Mouse (Mus musculus) neural tube, embryonic 12.5 days (tissue): ENCODE measurements at regions not wholly inside any gene's neighbourhood (a gene's known extent, or its start where the extent isn't known, plus 50 kb on each side); places are given as distances from the start of the nearest gene placed in this dataset.

Source experiments
- ATAC-seq: fragments of 200-750 bp; cut with Nextera tagmentation; 2 replicates; pipeline ENCODE4 v1.8.0; 2017; ENCODE audit warnings: low read depth, mild to moderate bottlenecking, moderate TSS enrichment, moderate library complexity; ENCODE audit not compliant: low FRiP score
- H3K27ac ChIP-seq: fragments of 300-500 bp; sonication (generic); 2 replicates; pipeline ENCODE4 v1.5.1; 2016
- H3K27me3 ChIP-seq: fragments of 300-500 bp; sonication (generic); replicated peaks from 2 replicates; pipeline ENCODE4 v1.6.1; 2016; ENCODE audit warnings: mild to moderate bottlenecking
- H3K36me3 ChIP-seq: fragments of 300-500 bp; sonication (generic); 2 replicates; pipeline ENCODE4 v1.6.1; 2016; ENCODE audit warnings: mild to moderate bottlenecking
- H3K4me1 ChIP-seq: fragments of 300-500 bp; sonication (generic); 2 replicates; pipeline ENCODE4 v1.6.1; 2016
- H3K4me2 ChIP-seq: fragments of 300-500 bp; sonication (generic); replicated peaks from 2 replicates; pipeline ENCODE4 v1.6.1; 2016; ENCODE audit warnings: mild to moderate bottlenecking
- H3K4me3 ChIP-seq: fragments of 300-500 bp; sonication (generic); 2 replicates; pipeline ENCODE4 v1.5.1; 2016
- H3K9ac ChIP-seq: fragments of 300-500 bp; sonication (generic); 2 replicates; pipeline ENCODE4 v1.6.1; 2016; ENCODE audit warnings: mild to moderate bottlenecking
- H3K9me3 ChIP-seq: fragments of 300-500 bp; sonication (generic); 2 replicates; pipeline ENCODE4 v1.6.1; 2016; ENCODE audit warnings: mild to moderate bottlenecking
- WGBS: fragments of 180-500 bp; shearing (Covaris S2); methylation state at CpG from one replicate; pipeline ENCODE4 v1.1.7; 2016; 5-methylcytosine and 5-hydroxymethylcytosine counted together

DNA sequence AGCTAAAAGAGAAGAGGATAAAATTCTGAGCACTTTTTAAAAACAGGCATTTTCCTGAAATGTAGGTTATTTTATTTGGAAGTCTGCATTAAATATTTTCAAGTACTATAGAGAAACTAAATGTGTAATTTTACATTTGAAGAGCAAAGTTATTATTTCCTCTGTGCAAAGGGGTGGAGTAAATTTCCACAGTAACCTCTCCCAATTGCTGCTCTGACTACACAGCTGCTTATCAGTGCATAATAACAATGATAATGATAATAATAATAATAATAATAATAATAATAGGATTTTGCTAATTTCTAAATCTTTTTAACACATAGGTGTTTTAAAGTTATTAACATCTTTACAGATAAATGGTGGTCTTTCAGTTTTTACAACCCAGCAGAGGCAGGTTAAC is 258.5 kb downstream of the Gm10295 start:
- Histone ChIP-seq H3K4me1 (no peaks in the 10 kb centered on the region), H3K4me2 (no peak overlapping the region), H3K9me3 (no peaks in the 10 kb centered on the region), H3K9ac (no peak overlapping the region), H3K27ac (no peak overlapping the region), H3K4me3 (no peak overlapping the region), H3K27me3 (no peaks in the 10 kb centered on the region), H3K36me3 (no peaks in the 10 kb centered on the region)
- no peak for ATAC-seq

DNA sequence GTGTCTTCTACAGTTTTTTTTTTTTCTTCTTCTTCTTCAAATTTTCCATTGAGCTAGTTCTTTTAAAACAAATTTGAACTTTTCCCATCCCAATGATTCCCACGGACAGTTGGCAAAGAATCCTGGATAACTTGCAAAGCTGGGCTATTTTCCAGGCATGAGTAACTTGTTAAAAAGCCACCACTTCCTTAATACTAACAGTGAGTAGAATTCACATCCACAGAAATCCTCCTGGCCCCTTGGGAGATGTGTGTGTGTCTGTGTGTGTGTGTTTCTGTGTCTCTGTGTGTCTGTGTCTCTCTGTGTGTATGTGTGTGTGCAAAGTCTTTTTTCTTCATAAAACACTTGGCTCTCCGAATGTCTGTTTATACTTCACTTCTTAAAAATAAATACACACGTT is 259.0 kb downstream of the Gm10295 start:
- ATAC-seq: no peak
- Histone ChIP-seq H3K4me3 (no peak overlapping the region), H3K9me3 (no peaks in the 10 kb centered on the region), H3K4me2 (no peak overlapping the region), H3K36me3 (no peaks in the 10 kb centered on the region), H3K27ac (no peak overlapping the region), H3K9ac (no peak overlapping the region), H3K27me3 (no peaks in the 10 kb centered on the region), H3K4me1 (no peaks in the 10 kb centered on the region)
- WGBS: 79% methylated on average over 3 of the region's 3 CpGs

DNA sequence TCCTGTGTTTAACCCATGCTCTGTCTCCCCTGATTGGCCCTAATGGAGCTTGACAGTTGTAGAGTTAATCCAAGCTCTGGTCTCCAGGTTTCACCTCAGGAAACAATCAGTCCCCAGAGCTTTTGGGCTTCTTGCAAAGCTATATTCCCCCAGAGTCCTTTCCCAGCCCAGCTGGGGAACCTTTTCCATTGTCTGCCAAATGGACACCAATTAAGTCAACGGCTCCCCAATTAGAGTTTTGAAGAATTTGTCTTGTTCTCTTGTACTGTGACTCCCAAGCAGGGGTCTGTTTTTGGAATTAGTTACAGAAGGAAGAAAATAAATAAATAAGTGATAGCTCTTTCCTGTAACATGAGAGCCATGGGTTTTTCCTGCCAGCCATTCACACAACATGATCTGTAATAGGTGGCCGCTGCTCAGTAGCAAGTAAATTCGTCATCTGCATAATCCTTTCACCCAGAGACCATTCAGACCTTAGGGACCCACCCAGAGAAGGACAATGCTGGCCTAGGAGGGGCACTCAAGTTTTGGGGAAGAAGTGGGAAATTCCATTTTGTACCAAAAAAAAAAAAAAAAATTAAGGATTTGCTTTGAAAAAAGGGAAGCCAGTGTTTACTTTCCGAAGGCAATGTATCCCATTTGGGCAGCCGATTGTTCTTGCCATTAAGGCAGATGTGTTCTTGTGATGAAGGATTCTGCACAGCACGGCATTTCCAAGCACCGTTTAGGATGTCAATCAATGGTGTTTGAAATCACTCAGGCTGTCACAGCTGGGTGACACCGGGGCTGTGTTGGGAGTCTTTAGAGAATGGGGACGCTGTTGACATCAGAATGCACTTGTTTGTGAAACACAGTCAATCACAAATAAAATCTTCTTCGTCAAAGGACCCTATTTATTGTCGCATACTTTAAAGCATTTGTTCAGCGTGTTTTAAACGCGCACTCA is 286.6 kb downstream of the Gm10295 start:
- H3K9me3 ChIP-seq: no peaks in the 10 kb centered on the region
- no peak overlapping the region for H3K9ac ChIP-seq
- no peak overlapping the region for H3K27ac ChIP-seq
- H3K4me3 ChIP-seq: no peak overlapping the region
- no peaks in the 10 kb centered on the region for H3K27me3 ChIP-seq
- H3K4me1 ChIP-seq: peaks cover 6% of the 10 kb centered on the region
- ATAC-seq: no peak
- no peaks in the 10 kb centered on the region for H3K36me3 ChIP-seq
- WGBS: 20% methylated on average over 14 of the region's 14 CpGs
- H3K4me2 ChIP-seq: no peak overlapping the region

DNA sequence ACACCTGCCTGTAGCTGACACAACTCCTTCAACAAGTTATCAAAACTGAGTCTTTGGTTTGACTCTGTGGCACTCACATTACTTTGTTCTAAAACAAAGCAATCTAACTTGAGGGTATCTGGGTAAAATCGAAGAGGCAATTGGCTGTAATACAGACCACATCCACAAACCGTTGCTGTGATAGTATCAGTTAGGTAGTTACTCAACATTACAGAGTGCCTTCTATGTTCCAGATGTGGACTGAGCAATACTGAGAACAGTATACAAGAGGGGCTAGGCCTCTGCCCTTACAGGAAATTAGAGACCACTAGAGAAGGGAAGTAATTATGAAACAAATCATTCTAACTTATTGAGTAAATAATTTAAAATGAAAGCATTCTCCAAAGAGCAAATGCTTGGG is 300.5 kb downstream of the Gm10295 start:
- no peaks in the 10 kb centered on the region for H3K36me3 ChIP-seq
- H3K4me3 ChIP-seq: no peak overlapping the region
- ATAC-seq: no peak
- no peaks in the 10 kb centered on the region for H3K9me3 ChIP-seq
- H3K27ac ChIP-seq: no peak overlapping the region
- no peak overlapping the region for H3K9ac ChIP-seq
- no peaks in the 10 kb centered on the region for H3K27me3 ChIP-seq
- no peak overlapping the region for H3K4me2 ChIP-seq
- WGBS: 89% methylated on average over 2 of the region's 2 CpGs
- H3K4me1 ChIP-seq: no peaks in the 10 kb centered on the region

DNA sequence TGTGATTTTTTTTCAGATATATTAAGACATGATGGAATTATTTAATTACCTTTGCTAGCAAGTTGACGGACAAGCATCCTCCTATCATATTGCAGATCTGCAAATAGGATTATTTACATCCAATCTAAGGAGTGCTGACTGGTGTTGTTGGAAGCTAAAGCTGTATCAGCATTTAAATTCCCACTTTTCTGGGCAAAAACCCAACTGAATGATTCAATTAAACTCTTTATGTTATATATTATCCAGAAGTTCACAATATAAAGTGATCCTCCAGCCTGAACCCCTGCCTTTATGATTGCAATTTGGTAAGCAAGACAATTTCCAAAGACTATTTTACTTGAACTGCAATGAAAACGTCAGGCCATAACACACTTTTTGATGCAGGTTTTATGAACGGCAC is 304.1 kb downstream of the Gm10295 start:
- Histone ChIP-seq H3K4me1 (no peaks in the 10 kb centered on the region), H3K4me3 (no peak overlapping the region), H3K27me3 (no peaks in the 10 kb centered on the region), H3K4me2 (no peak overlapping the region), H3K9me3 (no peaks in the 10 kb centered on the region), H3K27ac (no peak overlapping the region), H3K36me3 (no peaks in the 10 kb centered on the region), H3K9ac (no peak overlapping the region)
- WGBS: 63% methylated on average over 3 of the region's 3 CpGs
- no peak for ATAC-seq

DNA sequence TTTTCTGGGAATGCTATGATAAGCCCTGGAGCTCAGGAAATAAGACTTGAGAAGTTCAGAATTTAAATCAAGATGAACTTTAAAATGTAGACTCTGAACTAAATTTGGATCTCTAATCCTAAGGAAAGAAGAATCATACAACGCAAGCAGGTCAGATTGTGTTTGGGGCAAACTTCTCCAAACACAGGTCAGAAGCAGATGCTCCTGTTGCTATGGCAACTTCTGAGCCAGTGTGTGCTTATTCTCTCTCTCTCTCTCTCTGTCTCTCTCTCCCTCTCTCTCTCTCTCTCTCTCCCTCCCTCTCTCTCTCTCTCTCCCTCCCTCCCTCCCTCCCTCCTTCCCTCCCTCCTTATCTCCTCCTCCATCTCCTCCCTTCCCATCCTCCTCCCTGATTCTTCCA is 304.7 kb downstream of the Gm10295 start:
- H3K4me3 ChIP-seq: no peak overlapping the region
- H3K9ac ChIP-seq: no peak overlapping the region
- no peaks in the 10 kb centered on the region for H3K9me3 ChIP-seq
- no peak overlapping the region for H3K4me2 ChIP-seq
- H3K36me3 ChIP-seq: no peaks in the 10 kb centered on the region
- no peaks in the 10 kb centered on the region for H3K4me1 ChIP-seq
- 48% methylated on average over 1 of the region's 1 CpGs for WGBS
- no peak for ATAC-seq
- no peaks in the 10 kb centered on the region for H3K27me3 ChIP-seq
- no peak overlapping the region for H3K27ac ChIP-seq

DNA sequence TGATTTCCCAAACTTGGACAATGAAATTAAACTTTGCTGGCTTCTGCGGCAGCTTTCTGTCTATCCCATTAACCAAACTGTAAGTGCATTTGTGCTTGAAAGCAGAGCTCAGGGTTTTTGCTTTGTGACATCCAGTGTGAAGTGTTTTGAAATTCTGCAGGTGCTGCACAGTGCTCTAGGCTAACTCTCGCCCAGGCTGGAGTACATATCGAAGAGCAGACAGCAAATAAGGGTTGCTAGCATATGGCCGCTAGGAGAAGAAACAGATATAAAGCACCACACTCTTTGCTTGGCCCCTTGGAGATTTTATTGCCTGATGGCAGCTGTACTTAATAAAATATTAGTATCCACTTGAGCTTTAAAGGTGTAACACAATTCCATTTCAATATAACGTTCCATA is 307.5 kb downstream of the Gm10295 start:
- Histone ChIP-seq H3K27ac (no peak overlapping the region), H3K27me3 (no peaks in the 10 kb centered on the region), H3K9ac (no peak overlapping the region), H3K4me2 (no peak overlapping the region), H3K4me1 (no peaks in the 10 kb centered on the region), H3K36me3 (no peaks in the 10 kb centered on the region), H3K9me3 (no peaks in the 10 kb centered on the region), H3K4me3 (no peak overlapping the region)
- WGBS: 89% methylated on average over 5 of the region's 5 CpGs
- ATAC-seq: no peak

GRCm38 (mm10) chr7:71043128-71043527 is 308.2 kb downstream of the Gm10295 start:
- H3K36me3 ChIP-seq: no peaks in the 10 kb centered on the region
- H3K4me3 ChIP-seq: no peak overlapping the region
- no peaks in the 10 kb centered on the region for H3K27me3 ChIP-seq
- no peak for ATAC-seq
- no peak overlapping the region for H3K4me2 ChIP-seq
- H3K9me3 ChIP-seq: no peaks in the 10 kb centered on the region
- no peaks in the 10 kb centered on the region for H3K4me1 ChIP-seq
- H3K27ac ChIP-seq: no peak overlapping the region
- no peak overlapping the region for H3K9ac ChIP-seq
- 70% methylated on average over 8 of the region's 8 CpGs for WGBS

DNA sequence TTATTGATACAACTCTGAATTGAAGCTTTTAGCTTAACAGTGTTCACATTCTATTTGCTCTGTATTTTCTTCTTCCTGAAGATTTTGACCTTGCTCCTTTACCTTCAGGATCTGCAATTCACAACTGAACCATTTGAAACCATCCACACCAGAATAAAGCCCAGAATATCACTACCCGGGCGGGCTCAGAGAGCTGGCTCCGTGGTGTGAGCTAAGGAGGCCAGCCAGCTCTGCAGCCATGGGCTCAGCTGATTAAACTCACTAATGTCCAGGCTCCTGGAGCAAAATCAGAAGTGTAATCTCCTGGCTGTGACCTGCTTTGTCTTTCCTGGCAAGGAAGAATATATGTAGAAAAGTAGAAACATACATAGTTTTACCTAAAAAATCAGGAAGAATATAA is 309.9 kb downstream of the Gm10295 start:
- Histone ChIP-seq H3K27me3 (no peaks in the 10 kb centered on the region), H3K9me3 (no peaks in the 10 kb centered on the region), H3K4me1 (no peaks in the 10 kb centered on the region), H3K4me2 (no peak overlapping the region), H3K9ac (no peak overlapping the region), H3K36me3 (no peaks in the 10 kb centered on the region), H3K27ac (no peak overlapping the region), H3K4me3 (no peak overlapping the region)
- no peak for ATAC-seq
- 81% methylated on average over 3 of the region's 3 CpGs for WGBS

DNA sequence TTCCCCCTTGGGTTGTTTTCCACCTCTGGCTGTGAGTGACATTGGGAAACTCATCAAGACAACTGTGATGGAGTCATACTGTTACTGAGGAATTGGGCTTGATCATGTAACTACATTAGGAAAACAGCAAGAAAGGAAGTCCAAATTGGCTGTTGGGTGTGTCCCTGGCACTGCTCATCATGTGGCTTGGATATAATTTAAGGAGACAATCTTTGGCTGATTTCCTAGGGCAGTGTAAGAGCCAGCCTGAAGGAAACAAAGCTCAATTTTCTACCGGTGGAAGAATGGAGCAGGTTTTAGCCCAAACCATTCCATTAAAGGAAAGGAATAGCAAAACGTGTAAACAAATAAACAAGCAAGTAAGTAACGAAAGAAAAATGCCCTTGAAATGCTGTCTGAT is 310.4 kb downstream of the Gm10295 start:
- H3K4me3 ChIP-seq: no peak overlapping the region
- no peak overlapping the region for H3K4me2 ChIP-seq
- no peaks in the 10 kb centered on the region for H3K27me3 ChIP-seq
- H3K9me3 ChIP-seq: no peaks in the 10 kb centered on the region
- no peak for ATAC-seq
- no peaks in the 10 kb centered on the region for H3K4me1 ChIP-seq
- H3K27ac ChIP-seq: no peak overlapping the region
- no peaks in the 10 kb centered on the region for H3K36me3 ChIP-seq
- H3K9ac ChIP-seq: no peak overlapping the region
- 83% methylated on average over 3 of the region's 3 CpGs for WGBS

- Histone ChIP-seq H3K4me1 (no peaks in the 10 kb centered on the region), H3K4me2 (no peak overlapping the region), H3K36me3 (no peaks in the 10 kb centered on the region), H3K27ac (no peak overlapping the region), H3K9me3 (no peaks in the 10 kb centered on the region), H3K27me3 (no peaks in the 10 kb centered on the region), H3K9ac (no peak overlapping the region), H3K4me3 (no peak overlapping the region)
- WGBS: 80% methylated on average over 5 of the region's 5 CpGs
- no peak for ATAC-seq
Measured at GRCm38 (mm10) chr7:71038537-71038936, 312.7 kb downstream of the Gm10295 start.

DNA sequence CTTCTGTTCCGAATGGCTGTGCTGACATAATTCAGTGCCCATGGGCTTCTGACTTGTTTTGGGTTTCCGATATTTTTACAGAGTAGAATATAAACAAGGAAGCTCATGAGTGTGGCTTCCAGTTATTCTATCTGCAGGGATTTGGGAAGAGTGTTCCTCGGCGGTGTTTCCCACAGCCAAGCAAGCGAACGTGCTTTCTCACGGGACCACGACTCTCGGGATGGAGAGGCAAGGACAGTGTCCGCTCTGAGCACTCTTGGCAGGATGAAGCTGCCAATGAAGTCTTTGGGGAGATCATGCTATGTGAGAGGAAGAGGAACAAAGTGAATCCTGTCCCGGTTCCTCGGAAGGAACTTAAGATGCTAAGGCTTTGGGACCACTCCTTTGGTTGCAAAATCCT is 318.2 kb downstream of the Gm10295 start:
- Histone ChIP-seq H3K4me1 (no peaks in the 10 kb centered on the region), H3K4me2 (no peak overlapping the region), H3K27ac (no peak overlapping the region), H3K4me3 (no peak overlapping the region), H3K27me3 (no peaks in the 10 kb centered on the region), H3K9me3 (no peaks in the 10 kb centered on the region), H3K36me3 (no peaks in the 10 kb centered on the region), H3K9ac (no peak overlapping the region)
- WGBS: 86% methylated on average over 12 of the region's 12 CpGs
- ATAC-seq: no peak
